Mouse (Mus musculus): Measurements from ENCODE around the gene Erc1.
"Not testable (repeated sequence)": the region's sequence is repeated elsewhere in the genome, so short reads cannot be mapped to it uniquely, and the experiment has no call there.

Gene Erc1

DNA sequence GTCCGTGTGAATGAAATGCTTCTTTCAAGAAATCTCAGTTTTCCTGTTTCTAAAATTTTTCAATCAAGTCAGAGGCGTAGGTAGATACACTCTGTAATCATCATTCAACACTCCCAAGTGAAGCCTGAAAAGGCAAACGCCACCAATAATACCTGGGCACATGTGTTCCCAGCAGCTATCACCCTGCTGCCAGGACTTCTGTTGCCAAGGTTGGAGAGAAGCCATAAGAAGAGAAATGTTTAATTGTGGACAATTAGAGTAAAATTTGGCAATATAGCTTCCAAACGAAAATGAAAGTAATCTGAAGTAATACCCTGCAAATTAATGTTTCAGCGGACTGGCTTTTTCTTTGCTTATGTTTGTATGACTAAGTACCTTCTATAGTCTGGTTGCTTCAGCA lies 140.1 kb downstream of the Erc1 start:
- no peak for DNase-seq

DNA sequence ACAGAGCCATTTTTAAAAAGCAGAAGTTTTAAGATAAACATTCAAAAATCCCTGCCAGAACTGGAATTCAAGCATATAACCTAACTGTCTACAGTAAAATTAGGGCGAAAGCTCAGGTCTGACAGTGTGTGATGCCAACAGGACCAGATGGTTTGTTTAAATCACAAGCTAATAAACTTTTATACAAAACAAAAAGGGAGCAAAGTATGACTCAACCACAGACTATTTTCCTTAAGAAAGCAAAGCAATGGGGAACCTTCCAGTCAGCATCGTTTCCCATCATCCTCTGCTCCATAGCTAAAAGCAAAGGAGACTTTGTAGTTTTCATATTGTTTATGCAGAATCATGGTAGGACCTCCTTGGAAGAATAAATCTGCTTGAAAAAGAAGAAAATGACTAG lies 143.1 kb downstream of the Erc1 start:
- DNase-seq: no peak

DNA sequence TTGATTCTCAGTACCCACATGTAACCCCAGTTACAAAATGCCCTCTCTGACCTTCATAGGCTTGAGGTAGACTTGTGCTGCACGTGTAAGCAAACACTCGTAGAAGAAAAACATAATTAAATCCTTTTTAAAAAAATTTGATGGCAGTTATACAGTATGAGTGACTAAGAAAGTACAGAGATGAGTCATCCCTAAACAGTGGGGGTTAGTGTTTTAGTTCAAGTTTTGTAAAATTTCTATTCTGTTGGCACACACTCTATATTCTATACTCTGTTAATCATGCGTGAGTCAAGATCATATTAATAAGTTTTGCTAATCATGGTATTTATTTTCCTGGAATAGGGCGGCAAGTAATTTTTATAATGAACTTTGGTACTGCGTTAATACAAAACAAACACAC lies 155.2 kb downstream of the Erc1 start:
- no peak for DNase-seq

DNA sequence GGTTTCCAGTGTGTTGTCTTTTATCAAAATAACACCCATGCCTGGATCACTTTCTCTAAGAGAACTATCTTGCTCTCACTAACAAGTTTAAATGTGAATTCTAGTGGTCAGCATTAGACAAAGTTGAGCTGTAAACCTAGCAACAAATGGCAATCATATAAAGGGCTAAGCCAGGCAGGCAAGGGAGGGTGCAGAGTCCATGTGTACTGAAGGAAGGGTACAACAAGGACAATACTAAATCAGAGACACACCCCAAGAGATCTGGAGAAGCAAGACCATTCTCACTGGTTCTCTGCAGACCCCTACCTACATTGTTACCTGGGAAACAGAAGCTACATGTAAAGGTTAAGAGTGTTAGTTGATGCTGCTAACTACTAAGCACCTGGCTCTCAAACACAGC lies 161.5 kb downstream of the Erc1 start:
- no peak for DNase-seq

DNA sequence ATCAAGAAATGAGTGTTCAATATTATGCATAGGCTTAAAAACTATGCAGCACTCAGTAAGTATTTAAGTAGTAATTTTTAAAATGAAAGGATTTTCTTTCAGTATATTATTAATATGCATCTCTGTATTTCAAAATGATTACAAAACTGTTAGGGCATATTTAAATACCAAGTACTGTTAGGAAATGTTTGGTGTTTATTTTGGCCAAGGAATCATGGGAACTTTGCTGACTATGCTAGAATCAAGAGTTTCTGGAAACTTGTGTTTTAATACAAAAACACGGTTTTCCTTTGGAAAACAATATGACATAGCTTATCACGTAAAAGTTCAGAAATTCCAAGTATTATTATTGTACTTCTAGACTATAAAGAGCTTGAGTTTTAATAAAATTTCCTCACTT lies 167.2 kb downstream of the Erc1 start:
- no peak for DNase-seq

DNA sequence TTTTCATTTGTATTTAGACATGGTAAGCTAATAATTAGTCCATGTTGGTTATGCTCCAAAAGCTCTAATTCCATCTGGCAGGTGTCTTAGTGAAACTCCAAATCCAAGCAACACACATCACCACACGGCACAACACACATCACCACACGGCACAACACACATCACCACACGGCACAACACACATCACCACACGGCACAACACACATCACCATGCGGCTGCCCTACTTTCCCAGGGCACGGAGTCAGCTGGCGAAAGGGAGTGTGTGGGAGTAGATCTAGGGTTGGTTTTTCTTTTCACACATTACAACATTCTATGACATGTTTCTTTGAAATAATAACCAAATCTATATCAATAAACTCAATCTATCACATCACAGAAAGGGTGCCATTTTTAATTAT lies 173.2 kb downstream of the Erc1 start:
- no peak for DNase-seq

DNA sequence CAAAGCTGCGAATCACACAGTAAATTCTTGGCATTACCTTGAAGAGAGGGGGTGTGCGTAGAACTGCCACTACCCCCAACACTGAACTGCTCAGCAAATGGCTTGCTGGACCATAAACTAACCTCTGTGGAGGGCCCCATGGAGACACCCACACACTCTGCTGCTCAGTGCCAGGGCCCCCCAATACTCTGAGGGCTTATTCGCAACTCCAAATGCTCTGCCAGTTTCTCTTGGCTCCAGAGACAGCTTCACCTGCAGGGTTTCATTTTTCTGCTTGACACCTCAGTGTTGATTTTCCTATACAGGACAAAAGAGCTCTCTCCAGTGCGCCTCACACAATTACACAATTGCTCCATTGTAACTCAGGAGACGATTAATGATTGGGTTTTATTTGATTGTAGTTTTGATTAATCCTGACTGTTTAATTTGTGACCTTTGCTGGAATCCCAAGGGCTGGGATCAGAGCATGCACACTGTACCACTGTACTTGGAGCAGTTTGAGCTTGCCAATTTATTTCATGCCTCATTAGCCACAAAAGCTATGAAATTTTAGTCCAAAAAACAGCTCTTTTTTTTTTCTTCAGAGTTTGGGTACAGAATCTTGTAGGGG lies 173.7 kb downstream of the Erc1 start:
- peak; percentile 14 to 20 for DNase-seq

DNA sequence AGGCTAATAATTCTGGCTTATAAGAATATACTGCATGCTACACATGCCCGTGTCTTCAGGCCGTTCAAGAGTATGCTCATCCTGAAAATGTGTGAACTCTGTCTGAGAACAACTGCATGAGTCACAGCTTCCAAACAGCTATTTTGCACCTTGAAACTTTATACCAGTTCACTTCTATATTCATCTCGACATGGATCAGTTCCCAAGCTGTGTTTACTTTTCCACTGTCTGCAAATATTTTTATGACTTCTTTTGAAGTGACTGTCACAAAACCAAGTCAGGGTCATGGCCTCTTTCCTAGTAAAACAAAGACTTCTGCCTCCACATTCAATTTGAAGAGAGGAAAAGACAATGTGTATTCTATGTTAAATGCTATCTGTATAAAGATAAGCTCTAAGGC lies 178.2 kb downstream of the Erc1 start:
- no peak for DNase-seq

DNA sequence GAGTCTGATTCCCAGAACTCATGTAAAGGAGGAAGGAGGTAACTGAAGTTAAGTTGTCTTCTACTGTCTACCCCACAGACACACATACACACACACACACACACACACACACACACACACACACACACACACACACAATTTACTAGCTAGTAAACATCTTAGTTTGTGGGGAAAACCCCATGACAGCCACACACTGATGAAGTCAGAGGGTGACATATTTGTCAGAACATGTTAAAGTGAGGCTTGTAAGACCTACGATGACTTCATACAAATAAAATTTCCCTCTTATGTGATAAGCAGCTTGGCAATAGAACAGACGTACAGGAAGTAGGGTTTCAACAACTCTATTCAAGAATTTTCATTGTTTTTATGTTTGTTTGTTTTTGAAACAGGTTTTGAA lies 185.0 kb downstream of the Erc1 start:
- DNase-seq: no peak

DNA sequence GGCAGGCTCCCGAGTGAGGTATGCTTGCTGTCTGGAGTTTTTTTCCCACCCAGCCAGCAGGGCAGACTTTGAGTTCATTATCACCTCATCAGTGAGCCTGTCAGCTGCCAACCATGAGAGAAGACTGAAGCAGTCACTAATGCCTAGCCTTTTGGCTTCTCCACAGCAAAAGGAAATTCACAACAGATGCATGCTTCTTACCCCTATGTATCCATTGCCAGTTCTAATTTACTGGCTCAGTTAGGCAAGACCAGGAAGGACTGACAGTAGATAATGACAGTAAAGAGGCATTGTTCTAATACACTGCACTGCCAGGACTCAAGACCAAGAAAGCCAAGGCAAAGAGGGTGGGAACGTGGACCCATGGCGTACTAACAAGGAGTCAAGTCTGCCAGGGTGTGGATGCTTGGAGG lies 186.9 kb downstream of the Erc1 start:
- peak; percentile 30 to 31 for DNase-seq

DNA sequence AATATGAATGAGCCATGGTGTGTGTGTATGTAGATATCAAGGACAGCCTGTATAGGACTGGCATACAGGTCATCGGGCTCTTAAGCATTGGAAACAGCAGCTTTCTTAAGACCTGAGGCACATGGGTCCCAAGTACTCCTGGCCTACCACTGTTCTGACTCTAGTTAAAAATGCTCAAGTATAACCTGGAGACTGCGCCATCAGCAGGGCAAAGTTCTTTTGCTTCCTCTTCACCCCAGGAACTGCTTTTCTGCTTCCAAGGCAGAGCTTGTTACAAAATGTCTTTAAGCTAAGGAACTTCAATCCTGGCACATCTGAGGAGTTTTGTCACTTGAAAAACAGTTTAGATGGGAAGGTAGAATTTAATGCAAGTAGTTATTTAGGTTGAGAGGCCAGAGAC lies 189.5 kb downstream of the Erc1 start:
- peak; percentile 15 to 52 for DNase-seq

DNA sequence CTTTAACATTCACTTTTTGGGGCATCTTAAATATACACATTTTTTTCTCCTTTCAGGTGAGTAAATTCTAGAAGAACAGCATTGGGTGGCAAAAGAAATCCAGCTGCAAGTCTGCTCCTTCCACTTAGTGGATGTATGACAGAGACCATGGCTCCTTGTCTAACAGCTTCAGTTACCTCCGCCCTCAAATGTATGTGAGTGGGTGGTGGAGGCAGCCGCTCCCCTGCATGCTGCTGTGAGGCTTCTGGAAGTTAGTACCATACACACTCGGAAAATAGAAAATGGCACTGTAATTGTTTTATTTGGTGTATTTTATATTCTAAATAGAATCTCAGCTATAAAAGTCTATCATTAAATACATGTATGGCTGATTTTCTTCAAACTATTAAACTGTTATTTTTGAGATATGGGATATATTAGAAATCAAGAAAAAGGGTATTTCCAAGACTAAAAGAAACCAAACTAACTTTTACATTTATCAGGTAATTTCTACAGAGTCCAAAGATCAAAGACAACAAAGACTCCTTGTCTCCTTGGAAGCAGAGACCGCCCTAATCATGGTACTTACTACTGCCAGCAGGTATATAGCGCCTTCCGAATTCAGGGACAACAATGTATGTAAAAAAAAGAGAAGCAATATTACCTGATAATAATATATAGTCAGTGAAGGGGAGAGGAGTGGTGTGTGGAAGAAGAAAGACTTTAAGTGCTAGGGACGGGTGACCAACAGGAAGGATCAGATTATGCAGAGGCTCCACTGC lies 190.4 kb downstream of the Erc1 start:
- no peak for DNase-seq

DNA sequence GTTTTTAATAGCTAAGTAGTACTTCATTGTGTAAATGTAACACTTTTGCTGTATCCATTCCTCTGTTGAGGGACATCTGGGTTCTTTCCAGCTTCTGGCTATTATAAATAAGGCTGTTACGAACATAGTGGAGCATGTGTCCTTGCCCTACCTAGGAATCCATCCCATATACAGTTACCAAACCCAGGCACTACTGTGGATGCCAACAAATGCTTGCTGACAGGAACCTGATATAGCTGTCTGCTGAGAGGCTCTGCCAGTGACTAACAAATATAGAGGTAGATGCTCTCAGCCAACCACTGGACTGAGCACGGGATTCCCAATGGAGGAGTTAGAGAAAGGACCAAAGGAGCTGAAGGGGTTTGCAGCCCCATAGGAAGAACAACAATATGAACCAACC lies 193.2 kb downstream of the Erc1 start:
- not testable (repeated sequence) for DNase-seq

DNA sequence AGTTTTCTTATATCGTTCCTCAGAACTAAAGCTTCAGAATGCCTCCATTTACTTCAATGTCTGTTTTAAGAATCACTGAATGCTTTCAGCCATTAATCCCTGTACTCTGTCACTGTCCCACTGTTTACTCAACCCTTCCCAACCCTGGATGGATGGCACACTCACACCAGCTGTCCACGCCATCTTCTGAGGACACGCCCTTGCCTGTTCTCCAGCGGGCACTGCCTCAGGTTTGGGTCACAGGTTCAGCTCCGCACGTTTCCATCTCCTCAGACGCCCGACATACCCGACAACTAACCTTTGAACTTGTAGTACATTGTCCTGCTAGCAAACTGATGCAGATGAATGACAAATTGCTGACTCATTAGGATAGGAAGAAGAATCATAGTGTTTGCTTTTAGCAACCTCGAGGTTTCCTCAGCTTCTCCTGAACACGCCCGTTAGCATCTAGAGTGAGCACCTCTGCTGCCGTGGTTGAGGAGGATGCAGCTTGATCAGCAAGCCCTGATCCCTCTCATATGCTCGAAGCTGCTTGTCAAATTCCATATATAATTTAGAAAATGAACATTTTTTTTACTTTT lies 204.0 kb downstream of the Erc1 start:
- peak in 1 of 2 experiments; percentile 7 for DNase-seq

DNA sequence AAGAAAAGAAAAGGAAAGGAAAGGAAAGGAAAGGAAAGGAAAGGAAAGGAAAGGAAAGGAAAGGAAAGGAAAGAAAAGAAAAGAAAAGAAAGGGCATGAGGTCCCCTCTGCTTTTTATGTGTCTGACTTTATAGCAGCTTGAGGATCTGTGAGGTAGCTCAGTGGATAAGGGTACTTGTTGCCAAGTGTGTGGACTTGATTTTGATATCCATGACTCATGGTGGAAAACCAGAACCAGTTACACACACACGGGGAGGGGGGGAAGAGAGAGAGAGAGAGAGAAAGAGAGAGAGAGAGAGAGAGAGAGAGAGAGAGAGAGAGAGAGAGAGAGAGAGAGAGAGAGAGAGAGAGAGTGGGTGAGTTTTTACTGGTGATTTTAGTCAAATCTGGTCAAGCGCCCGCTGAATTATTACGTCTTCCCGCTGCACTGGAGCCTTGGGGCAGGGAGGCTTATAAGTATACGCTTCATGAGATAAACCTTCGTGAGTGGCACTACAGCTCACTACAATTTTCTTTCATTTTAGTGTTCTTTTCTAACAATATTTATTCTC lies 204.7 kb downstream of the Erc1 start:
- DNase-seq: no peak

DNA sequence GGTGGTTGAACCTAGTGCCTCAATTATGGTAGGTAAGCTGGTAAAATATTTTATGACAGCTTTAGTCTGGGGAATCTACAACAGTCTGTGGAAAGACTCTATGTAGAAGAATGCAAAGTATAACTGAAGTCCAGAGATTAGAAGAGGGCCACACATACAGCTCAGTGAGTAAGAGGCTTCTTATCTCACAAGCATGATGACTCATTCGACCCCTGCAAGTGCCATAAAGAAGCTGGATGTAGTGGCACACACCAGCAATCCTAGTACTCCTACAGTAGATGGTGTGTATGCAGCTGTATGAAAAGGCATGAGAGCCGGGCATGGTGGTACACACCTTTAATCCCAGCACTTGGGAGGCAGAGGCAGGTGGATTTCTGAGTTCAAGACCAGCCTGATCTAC lies 205.2 kb downstream of the Erc1 start:
- no peak for DNase-seq

DNA sequence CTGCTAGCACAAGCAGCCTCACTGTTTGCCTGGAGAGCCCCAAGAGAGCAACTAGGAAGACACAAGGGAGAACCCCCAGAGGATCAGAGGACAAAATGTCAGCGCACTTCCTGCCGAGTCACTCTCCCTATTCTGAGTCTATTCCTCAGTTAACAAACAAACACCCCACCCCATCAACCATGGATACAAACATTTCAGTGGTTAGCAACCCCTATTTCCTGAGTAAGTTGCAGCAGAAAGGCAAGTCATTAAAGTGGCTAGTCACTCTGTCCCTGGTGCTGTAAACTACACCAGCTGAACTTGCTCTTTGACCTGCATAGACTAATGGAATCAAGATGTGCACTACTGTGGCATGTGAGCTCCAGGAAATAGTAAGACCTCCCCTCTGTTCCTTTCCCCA lies 212.3 kb downstream of the Erc1 start:
- DNase-seq: peak; percentile 20 to 48

DNA sequence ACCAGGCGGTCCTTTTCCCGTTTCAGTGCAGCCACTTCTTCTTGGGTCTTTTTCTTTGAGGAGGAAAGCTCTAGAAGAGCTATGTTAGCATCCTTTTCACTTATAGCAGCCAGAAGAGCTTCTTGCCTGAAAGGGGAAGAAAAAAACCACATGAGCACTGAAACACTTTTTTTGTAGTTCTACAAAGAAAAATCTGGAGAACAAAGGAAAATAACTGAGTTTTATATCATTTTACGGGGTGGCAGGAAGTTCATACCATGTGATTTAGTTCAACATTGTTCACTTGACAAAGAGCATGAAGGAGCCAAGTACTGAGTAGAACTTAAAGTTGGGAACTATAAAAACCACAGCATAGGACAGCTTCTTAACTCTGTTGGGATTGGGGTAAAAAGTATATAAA lies 217.3 kb downstream of the Erc1 start:
- DNase-seq: no peak

DNA sequence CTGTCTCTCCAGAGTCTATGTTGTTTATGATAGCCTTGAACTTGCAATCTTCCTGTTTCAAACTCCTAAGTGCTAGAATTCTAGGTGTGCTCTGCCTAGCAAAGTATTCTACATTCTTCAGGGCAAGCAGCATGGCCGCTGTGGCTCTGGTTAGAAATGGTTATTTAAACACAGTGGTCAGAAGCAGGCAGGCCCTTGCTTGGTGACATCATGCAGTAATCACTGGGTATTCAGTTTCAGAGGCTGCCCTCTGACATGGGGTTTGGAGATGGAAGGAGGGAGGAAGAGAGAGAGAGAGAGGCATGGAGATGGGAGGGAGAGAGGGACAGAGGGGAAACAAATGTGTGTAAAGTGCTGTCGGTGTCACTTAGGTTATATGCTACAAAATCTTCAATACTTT lies 246.6 kb downstream of the Erc1 start:
- no peak for DNase-seq

DNA sequence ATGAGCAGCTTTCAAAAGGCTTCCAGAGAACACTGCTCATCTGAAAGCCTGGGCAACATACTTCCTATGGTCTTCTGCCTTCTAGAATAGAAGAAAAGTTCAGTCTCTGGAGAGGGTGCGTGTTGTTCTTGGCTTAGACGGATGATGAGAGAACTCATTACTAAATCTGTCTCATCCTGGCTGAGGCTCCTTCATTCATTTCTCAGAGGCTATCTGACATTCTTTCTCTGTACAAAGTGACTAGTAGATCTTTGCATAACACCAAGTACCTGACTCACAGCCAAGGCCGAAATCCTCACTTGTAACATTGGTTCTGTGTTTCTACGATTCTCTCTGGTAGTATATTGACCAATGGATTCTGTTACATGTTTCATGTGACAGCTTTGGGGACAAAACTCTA lies 252.5 kb downstream of the Erc1 start:
- DNase-seq: no peak

DNA sequence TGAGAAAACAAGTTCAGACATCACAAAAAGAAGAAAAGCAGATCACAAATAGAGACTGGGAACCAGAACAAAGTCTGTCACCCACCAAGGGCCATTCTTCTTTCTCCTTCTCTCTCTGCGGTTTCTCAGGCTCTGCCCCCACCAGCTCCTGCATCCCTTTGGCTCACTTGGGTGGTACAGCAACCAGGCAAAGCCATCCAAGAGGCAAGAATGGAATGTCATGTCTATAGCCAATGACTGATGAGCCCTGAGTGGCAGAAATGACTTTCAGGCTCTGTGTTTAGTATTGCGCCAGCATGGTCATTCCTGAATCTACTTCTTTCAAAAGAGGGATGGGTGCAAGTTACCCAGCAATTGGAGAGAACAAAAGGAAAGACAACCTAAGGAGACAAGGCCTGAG lies 257.1 kb downstream of the Erc1 start:
- DNase-seq: no peak

DNA sequence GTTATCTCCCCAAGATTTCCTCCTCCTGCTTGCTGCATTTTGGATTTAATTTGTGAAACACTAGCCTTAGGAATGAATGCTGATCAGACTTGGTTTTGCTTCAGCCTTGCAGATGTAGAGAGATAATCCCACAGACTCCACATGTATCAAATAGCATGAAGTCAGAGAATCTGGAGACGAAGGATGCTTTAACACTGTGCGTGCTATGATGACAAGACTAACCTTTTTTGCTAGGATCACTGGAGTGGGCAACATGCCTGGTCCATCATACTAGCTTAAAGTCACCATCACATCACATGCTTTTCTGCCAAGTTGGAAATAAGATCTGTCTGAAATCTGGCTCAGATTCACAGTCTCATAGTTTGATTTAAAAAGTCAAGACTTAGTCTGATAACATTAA lies 260.1 kb downstream of the Erc1 start:
- DNase-seq: no peak

DNA sequence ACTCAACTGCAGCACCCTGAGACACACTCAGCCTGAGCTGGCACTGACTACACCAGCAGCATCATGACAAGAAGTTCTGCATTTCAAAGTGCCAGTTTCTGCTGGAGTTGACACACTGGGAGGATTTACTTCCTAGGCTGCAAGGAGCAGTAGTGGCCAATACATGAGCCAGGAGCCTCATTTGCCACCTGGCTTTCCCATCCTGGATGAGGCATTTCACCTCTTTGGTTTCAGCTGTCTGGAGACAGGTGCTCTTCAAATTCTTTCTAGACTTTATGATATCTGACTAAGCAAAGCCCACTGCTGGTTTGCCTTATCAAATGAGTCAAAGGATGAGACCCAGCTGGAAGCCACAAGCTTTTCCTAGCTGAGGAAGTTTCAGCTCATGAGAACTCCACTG lies 260.5 kb downstream of the Erc1 start:
- no peak for DNase-seq

DNA sequence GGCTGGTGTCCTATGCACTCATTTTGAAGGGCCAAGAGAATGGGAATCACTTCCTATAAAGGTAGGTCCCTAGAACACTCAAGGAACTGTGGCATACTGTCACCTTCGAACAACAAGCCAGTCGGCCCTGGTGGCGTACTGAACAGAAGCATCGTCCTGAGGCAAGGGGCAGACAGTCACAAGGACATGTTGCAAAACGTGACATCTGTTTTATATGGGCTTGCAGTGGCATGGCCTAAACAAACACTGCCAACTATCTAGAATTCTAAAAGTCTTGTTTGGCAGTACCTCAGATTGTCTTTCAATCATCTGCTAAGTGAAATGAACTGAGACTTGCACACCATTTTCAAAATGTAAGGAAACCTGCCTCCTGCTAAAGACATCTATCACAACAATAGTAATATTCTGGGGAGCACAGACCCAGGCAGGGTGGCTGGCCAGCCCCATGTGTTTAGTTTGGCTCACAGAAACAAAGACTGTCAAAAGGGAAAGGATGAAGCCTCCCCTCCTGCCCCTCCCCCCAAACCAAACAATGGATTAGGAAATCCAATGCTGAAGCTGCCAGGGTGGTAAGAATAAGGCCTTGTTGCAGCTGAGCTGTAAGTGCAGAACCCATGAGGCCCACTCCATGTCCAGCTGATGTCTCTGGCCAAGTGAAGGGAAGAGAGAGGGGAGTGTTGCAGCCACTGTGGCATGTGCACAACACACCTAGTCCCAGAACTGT lies 262.2 kb downstream of the Erc1 start:
- DNase-seq: no peak

Data from kidney, adult 8-10 months (tissue).